Mouse (Mus musculus) heart, postnatal 4 days (tissue): ENCODE measurements at regions not wholly inside any gene's neighbourhood (a gene's known extent, or its start where the extent isn't known, plus 50 kb on each side); places are given as distances from the start of the nearest gene placed in this dataset.

ENCODE experiments used
- DNase-seq: peaks from one replicate; pipeline ENCODE4 v3.0.0; 2021

- DNase-seq, result no peak
These were observed 62.0 kb upstream of the Eomes start for GRCm38 (mm10) chr9:118416032-118416431.

- no peak for DNase-seq
These were observed 61.5 kb upstream of the Eomes start for GRCm38 (mm10) chr9:118416475-118416874.

GRCm38 (mm10) chr9:118424344-118424743, 53.7 kb upstream of the Eomes start:
- no peak for DNase-seq
